Mouse (Mus musculus) midbrain, embryonic 11.5 days (tissue): ENCODE results near the gene Iffo1. TPM values are rescaled to one million over a fixed set of nuclear protein-coding genes. Genes with fewer than 3 reads are reported as not detected.
A peak's percentile ranks its signal among the peaks of the same experiment; 100 is the strongest.
"Not testable (repeated sequence)": the region's sequence is repeated elsewhere in the genome, so short reads cannot be mapped to it uniquely, and the experiment has no call there.

Experiments
- ATAC-seq: fragments of 200-750 bp; cut with Nextera tagmentation; 2 replicates; pipeline ENCODE4 v1.8.0; 2017; ENCODE audit warnings: moderate TSS enrichment, moderate library complexity; ENCODE audit not compliant: low FRiP score
- DNase-seq: peaks from one replicate; pipeline ENCODE4 v3.0.0; 2015; ENCODE audit warnings: low spot score; ENCODE audit errors: missing footprints
- H3K27ac ChIP-seq: fragments of 300-500 bp; sonication (generic); 2 replicates; pipeline ENCODE4 v1.5.1; 2014; ENCODE audit warnings: low read depth, low read length
- H3K27me3 ChIP-seq: fragments of 300-500 bp; sonication (generic); 2 replicates; pipeline ENCODE4 v1.6.1; 2014; ENCODE audit warnings: mild to moderate bottlenecking, low read length, moderate library complexity, mixed read lengths; ENCODE audit not compliant: control insufficient read depth, insufficient read depth
- H3K36me3 ChIP-seq: fragments of 300-500 bp; sonication (generic); 2 replicates; pipeline ENCODE4 v1.6.1; 2014; ENCODE audit warnings: mild to moderate bottlenecking, low read length, moderate library complexity, mixed read lengths; ENCODE audit not compliant: control insufficient read depth, insufficient read depth
- H3K4me1 ChIP-seq: fragments of 300-500 bp; sonication (generic); 2 replicates; pipeline ENCODE4 v1.6.1; 2014; ENCODE audit warnings: low read length; ENCODE audit not compliant: control insufficient read depth, insufficient read depth
- H3K4me2 ChIP-seq: fragments of 300-500 bp; sonication (generic); 2 replicates; pipeline ENCODE4 v1.6.1; 2014; ENCODE audit warnings: mild to moderate bottlenecking, moderate library complexity
- H3K4me3 ChIP-seq: fragments of 300-500 bp; sonication (generic); 2 replicates; pipeline ENCODE4 v1.5.1; 2014; ENCODE audit warnings: low read depth, low read length
- H3K9ac ChIP-seq: fragments of 300-500 bp; sonication (generic); 2 replicates; pipeline ENCODE4 v1.6.1; 2014; ENCODE audit warnings: low read length
- H3K9me3 ChIP-seq: fragments of 300-500 bp; sonication (generic); 2 replicates; pipeline ENCODE4 v1.6.1; 2016; ENCODE audit warnings: low read length; ENCODE audit not compliant: control insufficient read depth
- WGBS: fragments of 180-500 bp; shearing (Covaris S2); extraction: QIAGEN DNeasy Blood & Tissue Kit; methylation state at CpG from one replicate; pipeline ENCODE4 v1.1.7; 2014; 5-methylcytosine and 5-hydroxymethylcytosine counted together
- polyA plus RNA-seq: library from polyadenylated mRNA; unstranded; fragments of >200 nt; fragmentation: Nextera tagmentation; extraction: Ambion mirVana; gene quantifications from 2 replicates; pipeline ENCODE4 v1.2.1, GENCODE M21; 2014

Iffo1 gene
- polyA plus RNA-seq, 1 experiment from 2014 or later: 8.6 TPM

DNA sequence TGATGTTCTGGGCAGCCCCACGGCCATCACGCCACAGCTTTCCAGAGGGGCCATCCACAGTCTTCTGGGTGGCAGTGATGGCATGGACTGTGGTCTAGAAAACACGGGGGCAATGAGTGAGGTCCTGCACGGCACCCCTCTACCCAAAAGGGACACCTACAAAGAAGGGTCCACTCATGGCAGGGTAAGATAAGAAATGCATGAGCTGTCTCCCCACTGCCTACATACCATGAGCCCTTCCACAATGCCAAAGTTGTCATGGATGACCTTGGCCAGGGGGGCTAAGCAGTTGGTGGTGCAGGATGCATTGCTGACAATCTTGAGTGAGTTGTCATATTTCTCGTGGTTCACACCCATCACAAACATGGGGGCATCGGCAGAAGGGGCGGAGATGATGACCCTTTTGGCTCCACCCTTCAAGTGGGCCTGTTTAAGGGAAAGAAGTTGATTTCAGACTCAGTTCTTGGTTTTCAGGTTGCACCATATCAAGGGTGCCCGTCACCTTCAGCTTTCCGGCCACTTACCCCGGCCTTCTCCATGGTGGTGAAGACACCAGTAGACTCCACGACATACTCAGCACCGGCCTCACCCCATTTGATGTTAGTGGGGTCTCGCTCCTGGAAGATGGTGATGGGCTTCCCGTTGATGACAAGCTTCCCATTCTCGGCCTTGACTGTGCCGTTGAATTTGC, 17.7 kb downstream of the Iffo1 start:
- H3K4me3 ChIP-seq, H3K27me3 ChIP-seq, H3K9ac ChIP-seq, H3K9me3 ChIP-seq, H3K27ac ChIP-seq, DNase-seq, ATAC-seq: not testable (repeated sequence)
- H3K36me3 ChIP-seq: peaks cover 20% of the 10 kb centered on the region
- peaks cover 36% of the 10 kb centered on the region for H3K4me1 ChIP-seq
- WGBS: 80% methylated on average over 11 of the region's 16 CpGs
- H3K4me2 ChIP-seq: peak overlapping the region; percentile 93; the same call in 1 of the 2 replicates

DNA sequence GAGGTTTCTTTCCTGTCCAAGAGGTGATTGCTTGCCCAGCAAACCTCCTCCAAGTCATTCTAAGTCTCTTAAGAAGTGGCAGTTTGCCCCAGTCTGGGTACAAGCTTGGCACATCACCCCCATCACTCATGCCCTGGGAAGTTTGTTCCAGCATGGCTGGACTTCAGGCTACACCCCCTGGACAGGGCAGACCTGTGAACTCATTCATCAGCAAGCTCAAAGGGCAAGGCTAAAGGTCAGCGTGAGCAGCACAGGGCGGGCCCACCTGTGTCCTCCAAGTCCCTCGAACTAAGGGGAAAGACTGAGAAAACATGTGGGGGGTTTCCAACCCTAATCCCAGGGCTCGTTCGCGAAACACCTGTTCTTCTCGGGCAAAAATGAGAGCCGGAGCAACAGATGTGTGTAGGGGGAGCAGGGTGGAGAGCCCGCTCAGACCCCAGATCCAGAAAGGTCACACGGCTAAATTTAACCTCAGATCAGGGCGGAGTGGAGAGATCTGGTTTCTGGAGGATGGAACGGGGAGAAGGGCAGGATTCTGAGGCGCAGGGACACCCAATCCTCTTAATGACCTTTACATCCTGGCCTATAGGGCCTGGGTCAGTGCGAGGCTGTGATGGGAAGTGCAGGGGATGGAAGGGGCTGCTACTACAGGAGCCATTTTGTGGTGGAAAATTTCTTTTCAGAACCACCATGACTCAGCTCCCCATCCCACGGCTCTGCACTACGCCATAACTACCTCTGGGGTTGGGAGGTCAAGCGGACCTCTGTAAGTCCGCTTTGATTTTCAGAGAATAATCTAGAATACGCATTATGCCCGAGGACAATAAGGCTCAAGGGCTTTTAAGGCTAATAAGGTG, 19.0 kb downstream of the Iffo1 start:
- WGBS: 5% methylated on average over 20 of the region's 20 CpGs
- peak; percentile 93 for DNase-seq
- Histone ChIP-seq H3K4me3 (peak overlapping the region; percentile 96), H3K4me2 (peak overlapping the region; percentile 93), H3K27ac (peak overlapping the region; percentile 93), H3K36me3 (peaks cover 28% of the 10 kb centered on the region), H3K4me1 (peaks cover 36% of the 10 kb centered on the region), H3K9ac (peak overlapping the region; percentile 99), H3K27me3 (no peaks in the 10 kb centered on the region), H3K9me3 (no peaks in the 10 kb centered on the region)
- ATAC-seq: no peak

DNA sequence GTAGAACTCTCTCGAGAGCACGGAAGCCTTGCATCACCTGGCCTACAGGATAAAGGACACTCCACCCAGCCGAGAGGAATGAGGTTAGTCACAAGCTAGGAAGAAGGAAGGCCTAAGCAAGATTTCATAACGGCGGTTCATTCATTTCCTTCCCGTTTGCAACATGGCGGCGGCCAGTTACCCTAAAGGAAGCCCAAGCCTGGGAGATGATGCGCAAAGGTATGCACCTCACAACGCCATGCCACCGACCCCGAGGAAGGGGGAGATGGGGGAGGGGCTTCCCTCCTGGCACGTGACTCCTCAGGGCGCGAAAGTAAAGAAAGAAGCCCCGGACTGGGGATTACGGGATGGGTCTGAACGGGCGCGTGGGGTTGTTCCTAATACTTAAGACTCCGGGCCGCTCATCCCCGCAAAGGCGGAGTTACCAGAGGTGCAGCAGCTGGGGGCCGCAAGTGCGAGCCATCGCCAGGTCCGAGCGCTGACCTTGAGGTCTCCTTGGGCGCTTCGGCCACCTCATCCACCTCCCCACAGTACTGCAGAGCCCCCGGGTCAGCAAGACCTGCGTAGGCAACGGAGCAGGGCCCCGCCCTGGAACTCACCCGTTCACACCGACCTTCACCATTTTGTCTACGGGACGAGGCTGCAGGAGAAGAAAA, 19.8 kb downstream of the Iffo1 start:
- H3K4me1 ChIP-seq: peaks cover 36% of the 10 kb centered on the region
- H3K36me3 ChIP-seq: peaks cover 27% of the 10 kb centered on the region
- DNase-seq: peak; percentile 96
- peak; percentile 49 for ATAC-seq
- peak overlapping the region; percentile 93 for H3K27ac ChIP-seq
- H3K4me2 ChIP-seq: peak overlapping the region; percentile 93
- WGBS: under 1% methylated on average over 39 of the region's 39 CpGs
- H3K4me3 ChIP-seq: peak overlapping the region; percentile 96
- peak overlapping the region; percentile 99 for H3K9ac ChIP-seq
- no peaks in the 10 kb centered on the region for H3K27me3 ChIP-seq
- H3K9me3 ChIP-seq: no peaks in the 10 kb centered on the region

DNA sequence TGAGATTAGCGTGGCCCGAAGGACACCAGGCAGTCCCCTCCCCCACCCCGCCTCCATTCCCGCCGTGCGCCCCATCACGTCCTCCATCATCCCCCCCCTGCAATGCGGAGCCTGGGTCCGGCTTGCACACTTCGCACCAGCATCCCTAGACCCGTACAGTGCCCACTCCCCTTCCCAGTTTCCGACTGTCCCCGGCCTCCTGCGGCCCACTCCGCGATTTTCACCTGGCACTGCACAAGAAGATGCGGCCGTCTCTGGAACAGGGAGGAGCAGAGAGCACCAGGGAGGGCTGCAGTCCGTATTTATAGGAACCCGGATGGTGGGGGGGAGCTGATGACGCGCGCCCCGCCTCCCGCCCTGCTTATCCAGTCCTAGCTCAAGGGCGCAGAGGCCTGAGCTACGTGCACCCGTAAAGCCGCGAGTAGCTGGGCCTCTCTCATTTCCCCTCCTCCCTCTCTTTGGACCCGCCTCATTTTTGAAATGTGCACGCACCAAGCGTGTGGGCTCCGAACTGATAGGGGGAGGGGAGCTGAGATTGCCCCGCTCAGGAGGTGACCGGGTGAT, 20.4 kb downstream of the Iffo1 start:
- peak overlapping the region; percentile 93 for H3K27ac ChIP-seq
- no peaks in the 10 kb centered on the region for H3K27me3 ChIP-seq
- H3K9me3 ChIP-seq: no peaks in the 10 kb centered on the region
- H3K4me1 ChIP-seq: peaks cover 33% of the 10 kb centered on the region
- H3K36me3 ChIP-seq: peaks cover 28% of the 10 kb centered on the region
- DNase-seq: peak; percentile 99
- peak; percentile 92 for ATAC-seq
- H3K9ac ChIP-seq: peak overlapping the region; percentile 99
- WGBS: 0% methylated on average over 36 of the region's 36 CpGs
- H3K4me2 ChIP-seq: peak overlapping the region; percentile 93
- H3K4me3 ChIP-seq: peak overlapping the region; percentile 96

DNA sequence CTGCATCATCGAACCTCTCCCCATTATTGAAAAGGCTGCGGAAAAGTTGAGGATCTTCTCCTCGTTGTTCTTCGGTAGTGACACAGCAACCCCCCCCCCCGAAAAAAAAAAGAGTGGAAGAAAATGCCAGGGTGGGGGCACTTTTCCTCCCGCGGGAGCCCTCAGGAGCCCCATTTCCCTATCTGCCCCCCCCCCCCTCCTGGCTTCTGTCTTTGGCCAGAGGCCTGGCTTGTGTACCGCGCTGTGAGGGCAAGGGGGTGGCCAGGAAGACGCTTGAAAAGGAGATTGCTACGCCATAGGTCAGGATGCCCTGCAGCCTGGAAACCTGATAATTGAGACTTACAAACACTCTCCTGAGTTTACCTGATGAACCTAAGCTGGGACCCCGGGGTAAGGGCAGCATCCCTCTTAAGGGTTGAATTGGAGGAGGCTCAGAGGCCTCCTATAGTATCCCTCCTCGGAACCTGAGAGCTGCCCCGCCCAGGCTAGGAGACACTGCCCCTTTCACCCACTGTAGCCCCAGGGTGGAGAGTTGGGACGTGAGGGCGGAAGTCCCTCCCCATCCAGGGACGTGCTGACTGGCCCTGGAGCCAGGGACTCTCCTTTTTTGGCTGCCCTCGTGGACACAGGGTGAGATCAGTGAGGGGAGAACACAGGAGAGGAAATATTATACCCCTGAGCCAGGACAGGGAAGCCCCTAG, 21.2 kb downstream of the Iffo1 start, which contains the start of gene Gapdh:
Gapdh (minus strand) TSS at position 417 of the 701 bp plus-strand sequence.
- peaks cover 34% of the 10 kb centered on the region for H3K36me3 ChIP-seq
- peak within 1 kb of the TSS; percentile 96 for H3K4me3 ChIP-seq
- DNase-seq (peak; percentile 92), ATAC-seq (peak; percentile 12; the same call in 1 of the 2 replicates)
- peak within 1 kb of the TSS; percentile 93 for H3K27ac ChIP-seq
- WGBS: 1% methylated on average over 16 of the region's 18 CpGs
- peaks cover 33% of the 10 kb centered on the region for H3K4me1 ChIP-seq
- H3K9me3 ChIP-seq: no peaks in the 10 kb centered on the region
- peak within 1 kb of the TSS; percentile 99 for H3K9ac ChIP-seq
- no peaks in the 10 kb centered on the region for H3K27me3 ChIP-seq
- peak within 1 kb of the TSS; percentile 93 for H3K4me2 ChIP-seq

DNA sequence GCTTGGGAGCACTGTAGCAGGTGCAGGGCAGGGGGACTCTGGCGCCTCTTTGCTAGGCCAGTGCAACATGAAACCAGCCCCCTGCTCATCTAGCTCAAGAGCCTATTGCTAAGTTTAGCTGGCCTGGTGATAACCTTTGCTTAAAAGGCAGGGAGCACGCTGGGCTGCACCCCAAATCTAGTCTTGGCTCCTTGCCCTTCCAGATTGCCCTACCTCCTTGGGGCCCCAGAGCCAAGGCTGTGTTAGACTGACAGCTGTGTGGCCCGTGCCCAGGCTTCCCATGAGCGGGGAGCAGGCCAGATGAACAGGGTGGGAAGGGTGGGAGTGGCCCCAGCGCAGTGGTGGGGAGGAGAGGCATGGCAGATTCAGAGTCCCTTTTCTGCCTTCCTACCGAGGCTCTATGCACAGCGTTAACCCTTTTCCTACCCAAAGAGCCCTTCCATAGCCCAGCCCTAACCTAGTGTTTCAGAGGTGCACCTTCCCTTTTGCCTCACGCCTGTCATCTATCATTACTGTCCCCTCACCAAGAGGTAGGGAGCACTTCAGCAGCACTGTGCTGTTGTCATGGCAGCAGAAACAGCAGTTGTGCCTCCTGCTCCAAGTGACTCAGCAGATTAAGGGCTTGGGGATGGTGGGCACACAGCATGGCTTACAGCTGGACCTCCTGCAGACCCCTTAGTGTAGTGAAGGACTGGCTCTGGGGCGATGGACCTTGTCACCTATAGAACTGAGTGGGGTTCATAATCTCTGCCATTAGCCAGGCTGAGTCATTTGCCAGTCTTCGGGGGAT, 22.0 kb downstream of the Iffo1 start:
- H3K36me3 ChIP-seq: peaks cover 38% of the 10 kb centered on the region
- no peaks in the 10 kb centered on the region for H3K9me3 ChIP-seq
- H3K4me1 ChIP-seq: peaks cover 30% of the 10 kb centered on the region
- 16% methylated on average over 10 of the region's 10 CpGs for WGBS
- peak overlapping the region; percentile 93 for H3K4me2 ChIP-seq
- peak; percentile 93 for DNase-seq
- no peak for ATAC-seq
- peak overlapping the region; percentile 74 for H3K27ac ChIP-seq
- peak overlapping the region; percentile 65 for H3K9ac ChIP-seq
- peak overlapping the region; percentile 96; the same call in 1 of the 2 replicates for H3K4me3 ChIP-seq
- H3K27me3 ChIP-seq: no peaks in the 10 kb centered on the region

DNA sequence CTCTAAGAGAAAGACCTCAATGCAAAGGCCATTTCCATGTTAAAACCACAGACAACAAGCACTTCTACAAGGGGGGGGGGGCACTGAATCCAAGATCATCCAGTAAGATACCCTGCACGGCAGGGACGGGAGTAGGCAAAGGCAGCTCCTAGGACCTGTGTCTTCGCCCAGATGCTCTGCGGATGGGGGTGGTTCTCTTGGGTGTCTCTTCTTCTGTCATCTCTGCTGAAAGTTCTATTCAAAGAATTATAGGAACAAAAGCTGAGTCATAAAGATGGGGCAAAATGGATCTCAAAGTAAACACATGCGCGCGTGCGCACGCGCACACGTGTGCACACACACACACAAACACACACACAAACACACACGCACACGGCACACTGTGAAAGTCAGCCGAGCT, 23.0 kb downstream of the Iffo1 start:
- H3K9me3 ChIP-seq: no peaks in the 10 kb centered on the region
- H3K9ac ChIP-seq: no peak overlapping the region
- no peak overlapping the region for H3K4me3 ChIP-seq
- H3K4me2 ChIP-seq: no peak overlapping the region
- H3K36me3 ChIP-seq: peaks cover 45% of the 10 kb centered on the region
- DNase-seq (no peak), ATAC-seq (no peak)
- 93% methylated on average over 14 of the region's 14 CpGs for WGBS
- peaks cover 30% of the 10 kb centered on the region for H3K4me1 ChIP-seq
- H3K27ac ChIP-seq: no peak overlapping the region
- no peaks in the 10 kb centered on the region for H3K27me3 ChIP-seq

DNA sequence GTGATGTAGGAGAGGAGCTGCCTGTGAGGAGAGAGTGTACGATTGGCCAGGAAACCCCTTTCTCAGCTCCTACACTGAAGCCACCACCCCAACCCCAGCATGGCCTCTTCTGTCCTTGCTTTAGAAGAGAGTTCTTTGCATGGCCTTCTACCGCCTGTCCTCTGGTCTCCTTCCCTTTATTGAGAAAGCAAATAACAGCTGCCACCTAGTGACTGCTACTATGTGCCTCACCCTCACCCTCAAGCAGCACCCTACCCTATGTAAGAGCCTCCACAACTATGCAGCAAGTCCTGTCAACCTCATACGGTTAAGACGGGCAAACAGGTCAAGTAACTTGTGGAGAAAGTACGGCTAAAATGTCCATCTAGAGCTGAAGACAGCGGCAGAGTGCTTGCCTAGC, 25.2 kb downstream of the Iffo1 start:
- no peak overlapping the region for H3K27ac ChIP-seq
- no peak overlapping the region for H3K4me2 ChIP-seq
- no peak overlapping the region for H3K9ac ChIP-seq
- H3K4me3 ChIP-seq: no peak overlapping the region
- WGBS: 89% methylated on average over 6 of the region's 6 CpGs
- DNase-seq (no peak), ATAC-seq (no peak)
- peaks cover 62% of the 10 kb centered on the region for H3K36me3 ChIP-seq
- H3K27me3 ChIP-seq: no peaks in the 10 kb centered on the region
- no peaks in the 10 kb centered on the region for H3K9me3 ChIP-seq
- H3K4me1 ChIP-seq: peaks cover 18% of the 10 kb centered on the region
